Mouse (Mus musculus): ENCODE results near the gene Pgls. TPM values are rescaled to one million over a fixed set of nuclear protein-coding genes. Genes with fewer than 3 reads are reported as not detected.
A peak's percentile ranks its signal among the peaks of the same experiment; 100 is the strongest.

Gene Pgls
- polyA plus RNA-seq, 1 experiment from 2014 or later: 217 TPM

GRCm38 (mm10) chr8:71560071-71560470 lies 31.9 kb upstream of the Pgls start:
- no peaks in the 10 kb centered on the region for H3K9me3 ChIP-seq
- no peak overlapping the region for H3K4me3 ChIP-seq
- no peak overlapping the region for H3K9ac ChIP-seq
- no peak overlapping the region for H3K4me2 ChIP-seq
- peaks cover 18% of the 10 kb centered on the region for H3K4me1 ChIP-seq
- peaks cover 74% of the 10 kb centered on the region for H3K27me3 ChIP-seq (replicated peaks)
- no peaks in the 10 kb centered on the region for H3K36me3 ChIP-seq (replicated peaks)
- no peak for ATAC-seq (replicated peaks)
- no peak overlapping the region for H3K27ac ChIP-seq
- WGBS: 83% methylated on average over 3 of the region's 3 CpGs

GRCm38 (mm10) chr8:71560765-71561164 lies 31.2 kb upstream of the Pgls start:
- no peaks in the 10 kb centered on the region for H3K36me3 ChIP-seq (replicated peaks)
- no peak overlapping the region for H3K4me3 ChIP-seq
- H3K27ac ChIP-seq: no peak overlapping the region
- no peak overlapping the region for H3K9ac ChIP-seq
- no peak for ATAC-seq (replicated peaks)
- no peaks in the 10 kb centered on the region for H3K9me3 ChIP-seq
- peaks cover 72% of the 10 kb centered on the region for H3K27me3 ChIP-seq (replicated peaks)
- WGBS: 88% methylated on average over 5 of the region's 5 CpGs
- no peak overlapping the region for H3K4me2 ChIP-seq
- H3K4me1 ChIP-seq: peaks cover 18% of the 10 kb centered on the region

GRCm38 (mm10) chr8:71561401-71561800 lies 30.6 kb upstream of the Pgls start:
- H3K36me3 ChIP-seq (replicated peaks): no peaks in the 10 kb centered on the region
- no peak overlapping the region for H3K4me2 ChIP-seq
- no peaks in the 10 kb centered on the region for H3K9me3 ChIP-seq
- peaks cover 70% of the 10 kb centered on the region for H3K27me3 ChIP-seq (replicated peaks)
- no peak for ATAC-seq (replicated peaks)
- H3K4me3 ChIP-seq: no peak overlapping the region
- H3K27ac ChIP-seq: no peak overlapping the region
- 5% methylated on average over 15 of the region's 15 CpGs for WGBS
- no peak overlapping the region for H3K9ac ChIP-seq
- peaks cover 18% of the 10 kb centered on the region for H3K4me1 ChIP-seq

GRCm38 (mm10) chr8:71562751-71563150 lies 29.2 kb upstream of the Pgls start:
- H3K9me3 ChIP-seq: no peaks in the 10 kb centered on the region
- no peaks in the 10 kb centered on the region for H3K36me3 ChIP-seq (replicated peaks)
- no peak overlapping the region for H3K27ac ChIP-seq
- peak overlapping the region; percentile 19 for H3K4me3 ChIP-seq
- WGBS: under 1% methylated on average over 33 of the region's 33 CpGs
- H3K27me3 ChIP-seq (replicated peaks): peaks cover 56% of the 10 kb centered on the region
- peak; percentile 41 for ATAC-seq (replicated peaks)
- H3K4me1 ChIP-seq: peaks cover 18% of the 10 kb centered on the region
- H3K4me2 ChIP-seq: peak overlapping the region; percentile 41
- H3K9ac ChIP-seq: no peak overlapping the region

GRCm38 (mm10) chr8:71563992-71564391 lies 28.0 kb upstream of the Pgls start:
- peaks cover 12% of the 10 kb centered on the region for H3K4me1 ChIP-seq
- no peaks in the 10 kb centered on the region for H3K9me3 ChIP-seq
- no peak overlapping the region for H3K4me2 ChIP-seq
- H3K9ac ChIP-seq: no peak overlapping the region
- H3K4me3 ChIP-seq: no peak overlapping the region
- peaks cover 44% of the 10 kb centered on the region for H3K27me3 ChIP-seq (replicated peaks)
- 93% methylated on average over 4 of the region's 4 CpGs for WGBS
- no peak for ATAC-seq (replicated peaks)
- no peaks in the 10 kb centered on the region for H3K36me3 ChIP-seq (replicated peaks)
- H3K27ac ChIP-seq: no peak overlapping the region

- H3K27me3 ChIP-seq (replicated peaks): peaks cover 20% of the 10 kb centered on the region
- no peaks in the 10 kb centered on the region for H3K36me3 ChIP-seq (replicated peaks)
- 60% methylated on average over 3 of the region's 3 CpGs for WGBS
These were observed 25.5 kb upstream of the Pgls start, which contains the start of gene Nxnl1 for GRCm38 (mm10) chr8:71566501-71566900. Gene Nxnl1, minus strand, starts transcription at chr8:71566601.

GRCm38 (mm10) chr8:71567587-71567986 lies 24.4 kb upstream of the Pgls start:
- 79% methylated on average over 7 of the region's 7 CpGs for WGBS
- Histone ChIP-seq H3K27me3 (replicated peaks) (peaks cover 10% of the 10 kb centered on the region), H3K9me3 (no peaks in the 10 kb centered on the region), H3K9ac (no peak overlapping the region), H3K4me3 (no peak overlapping the region), H3K27ac (no peak overlapping the region), H3K4me2 (no peak overlapping the region), H3K36me3 (replicated peaks) (no peaks in the 10 kb centered on the region), H3K4me1 (peaks cover 30% of the 10 kb centered on the region)
- ATAC-seq (replicated peaks): no peak

More at GRCm38 (mm10) chr8:71566501-71566900, 25.5 kb upstream of the Pgls start, which contains the start of gene Nxnl1:
- no peak for ATAC-seq (replicated peaks)
- Histone ChIP-seq H3K9ac (no peak within 1 kb of the TSS), H3K4me1 (peaks cover 22% of the 10 kb centered on the region), H3K4me3 (no peak within 1 kb of the TSS), H3K4me2 (no peak within 1 kb of the TSS), H3K27ac (no peak within 1 kb of the TSS), H3K9me3 (no peaks in the 10 kb centered on the region)

GRCm38 (mm10) chr8:71568387-71568937 lies 23.5 kb upstream of the Pgls start, which contains the start of gene Slc27a1:
Gene Slc27a1, plus strand, starts transcription at chr8:71568882.
- H3K9me3 ChIP-seq: no peaks in the 10 kb centered on the region
- peak within 1 kb of the TSS; percentile 70 for H3K4me3 ChIP-seq
- H3K4me1 ChIP-seq: peaks cover 33% of the 10 kb centered on the region
- H3K36me3 ChIP-seq (replicated peaks): no peaks in the 10 kb centered on the region
- WGBS: 13% methylated on average over 13 of the region's 13 CpGs
- H3K9ac ChIP-seq: peak within 1 kb of the TSS; percentile 51
- H3K27ac ChIP-seq: peak within 1 kb of the TSS; percentile 88
- H3K4me2 ChIP-seq: peak within 1 kb of the TSS; percentile 74
- ATAC-seq (replicated peaks): no peak
- 0 out of 2 replicates have a peak, but pooled peaks cover 3% of the 10 kb centered on the region for H3K27me3 ChIP-seq (replicated peaks)

- 16% methylated on average over 6 of the region's 6 CpGs for WGBS
- peak overlapping the region; percentile 74 for H3K4me2 ChIP-seq
- ATAC-seq (replicated peaks): no peak
- H3K9ac ChIP-seq: peak overlapping the region; percentile 51; the same call in 1 of the 2 replicates
- peak overlapping the region; percentile 70 for H3K4me3 ChIP-seq
- H3K27ac ChIP-seq: peak overlapping the region; percentile 88
- H3K36me3 ChIP-seq (replicated peaks): no peaks in the 10 kb centered on the region
- H3K4me1 ChIP-seq: peaks cover 33% of the 10 kb centered on the region
- H3K9me3 ChIP-seq: no peaks in the 10 kb centered on the region
- H3K27me3 ChIP-seq (replicated peaks): 0 out of 2 replicates have a peak, but pooled peaks cover 3% of the 10 kb centered on the region
These were observed 23.0 kb upstream of the Pgls start for GRCm38 (mm10) chr8:71568941-71569340.

- Histone ChIP-seq H3K9me3 (no peaks in the 10 kb centered on the region), H3K27me3 (replicated peaks) (0 out of 2 replicates have a peak, but pooled peaks cover 3% of the 10 kb centered on the region), H3K4me1 (peaks cover 33% of the 10 kb centered on the region), H3K27ac (peak overlapping the region; percentile 88), H3K4me3 (peak overlapping the region; percentile 70), H3K9ac (peak overlapping the region; percentile 51), H3K36me3 (replicated peaks) (no peaks in the 10 kb centered on the region), H3K4me2 (peak overlapping the region; percentile 74)
- peak; percentile 87 for ATAC-seq (replicated peaks)
- under 1% methylated on average over 51 of the region's 51 CpGs for WGBS
These were observed 22.3 kb upstream of the Pgls start for GRCm38 (mm10) chr8:71569366-71570290.

- Histone ChIP-seq H3K4me1 (peaks cover 33% of the 10 kb centered on the region), H3K4me3 (peak overlapping the region; percentile 70), H3K27me3 (replicated peaks) (no peaks in the 10 kb centered on the region), H3K36me3 (replicated peaks) (no peaks in the 10 kb centered on the region), H3K4me2 (peak overlapping the region; percentile 74), H3K9ac (peak overlapping the region; percentile 64), H3K9me3 (no peaks in the 10 kb centered on the region), H3K27ac (peak overlapping the region; percentile 88)
- under 1% methylated on average over 41 of the region's 41 CpGs for WGBS
- ATAC-seq (replicated peaks): peak; percentile 91
These were observed 21.6 kb upstream of the Pgls start for GRCm38 (mm10) chr8:71570291-71570954.

- Histone ChIP-seq H3K27ac (peak overlapping the region; percentile 68), H3K4me1 (peaks cover 33% of the 10 kb centered on the region), H3K4me3 (0 out of 2 replicates have a peak overlapping the region, but pooled peaks have one; percentile 70), H3K9me3 (no peaks in the 10 kb centered on the region), H3K27me3 (replicated peaks) (no peaks in the 10 kb centered on the region), H3K9ac (no peak overlapping the region), H3K4me2 (peak overlapping the region; percentile 74; the same call in 1 of the 2 replicates), H3K36me3 (replicated peaks) (no peaks in the 10 kb centered on the region)
- 82% methylated on average over 2 of the region's 2 CpGs for WGBS
- no peak for ATAC-seq (replicated peaks)
These were observed 19.9 kb upstream of the Pgls start for GRCm38 (mm10) chr8:71572077-71572476.
